ENCODE assay signal across 8 mouse cellular contexts in the genomic region with DNA sequence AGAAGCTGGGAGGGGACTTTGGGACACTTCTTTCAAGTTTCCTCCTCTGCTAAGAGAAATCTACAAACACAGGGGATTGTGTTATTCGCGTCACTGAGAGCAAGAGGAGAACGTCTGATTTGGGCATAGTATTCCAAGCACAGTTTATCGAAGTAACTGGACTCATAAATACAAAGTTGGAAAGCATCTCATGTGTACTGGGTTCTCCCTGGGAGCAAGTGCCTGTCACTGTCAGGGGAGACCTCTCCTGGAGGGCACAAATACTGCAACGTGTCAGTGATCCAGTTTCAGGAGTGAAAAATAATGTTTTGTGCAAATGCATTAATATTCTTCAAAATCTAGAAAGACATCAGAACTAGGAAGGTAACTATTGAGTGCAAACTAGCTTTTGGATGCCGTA. TPM values are rescaled to one million over a fixed set of nuclear protein-coding genes. Genes with fewer than 3 reads are reported as not detected.
DNase-seq lines count a peak whose midpoint lies in the region; ATAC-seq lines count a peak whose summit lies in the region.

No protein-coding gene starts in this region.

- H3K4me1 ChIP-seq in heart, embryonic 15.5 days (replicated peaks), result no peaks in the 10 kb centered on the region
- H3K4me1 ChIP-seq in megakaryocyte, embryonic 14.5 days, result peaks cover 50% of the 10 kb centered on the region

- peak; percentile 23 for DNase-seq in layer of hippocampus, adult 11-12 months (ENCODE audit: low spot score)
- DNase-seq in layer of hippocampus, adult 8-10 months (ENCODE audit: low spot score in 2 of 2), result no peak
- DNase-seq in ES-CJ7 (ENCODE audit: low read depth, low spot score), result peak; percentile 25
- DNase-seq in embryo, embryonic 9.5 days (ENCODE audit: extremely low spot score), result peak; percentile 36
- peak; percentile 57 to 72 for DNase-seq in kidney, postnatal 4 days
- peak; percentile 10 for DNase-seq in yolk sac, embryonic 10.5 days (ENCODE audit: low spot score)

- H3K4me2 ChIP-seq in heart, embryonic 15.5 days, result peak overlapping the region; percentile 80

- ATAC-seq in heart, embryonic 15.5 days (replicated peaks; ENCODE audit: insufficient number of reproducible peaks, insufficient read depth, low FRiP score, low read depth), result 0 out of 2 replicates have a peak, but pooled peaks have one; percentile 54

- 20% methylated on average over 6 of the region's 6 CpGs for WGBS in heart, embryonic 15.5 days

- no peak overlapping the region for H3K27ac ChIP-seq in heart, embryonic 15.5 days

- H3K4me3 ChIP-seq in heart, embryonic 15.5 days, result peak overlapping the region; percentile 66
- peak overlapping the region; percentile 91 for H3K4me3 ChIP-seq in megakaryocyte, embryonic 14.5 days (replicated peaks)

- H3K27me3 ChIP-seq in heart, embryonic 15.5 days, result no peaks in the 10 kb centered on the region; the same call in 1 of the 2 replicates
- peaks cover 13% of the 10 kb centered on the region for H3K27me3 ChIP-seq in megakaryocyte, embryonic 14.5 days (replicated peaks)

- H3K9me3 ChIP-seq in heart, embryonic 15.5 days (replicated peaks), result no peaks in the 10 kb centered on the region
- no peaks in the 10 kb centered on the region for H3K9me3 ChIP-seq in megakaryocyte, embryonic 14.5 days

- no peaks in the 10 kb centered on the region for H3K36me3 ChIP-seq in heart, embryonic 15.5 days
- H3K36me3 ChIP-seq in megakaryocyte, embryonic 14.5 days (replicated peaks; ENCODE audit: low read length), result no peaks in the 10 kb centered on the region

- H3K9ac ChIP-seq in heart, embryonic 15.5 days, result peak overlapping the region; percentile 63; the same call in 1 of the 2 replicates

RNA-seq across cellular contexts. Expression of gene Il21, which starts 27.9 kb away (rescaled TPM):
- under 1 TPM in 1 of 4 experiments, not detected in 3; 0.17 TPM for total RNA-seq in layer of hippocampus, adult 8-10 months (2022)
- polyA plus RNA-seq in heart, embryonic 15.5 days (2015; fragmentation: Nextera tagmentation; extraction: Ambion mirVana), result not detected in 2 replicates
- not detected in 2 replicates for polyA plus RNA-seq in megakaryocyte, embryonic 14.5 days (2012; ENCODE audit: insufficient read depth, low replicate concordance)

Comparison
In these comparisons a context has a peak if more than half of its experiments do, and no peak if none do; other contexts are left out.
1. DNase-seq: peak in layer of hippocampus, adult 11-12 months (single experiment), ES-CJ7 (single experiment), embryo, embryonic 9.5 days (single experiment), kidney, postnatal 4 days (2 of 2) and yolk sac, embryonic 10.5 days (single experiment); none in layer of hippocampus, adult 8-10 months (0 of 2).